Mouse (Mus musculus): Measurements from ENCODE around the gene Nebl.
"Not testable (repeated sequence)": the region's sequence is repeated elsewhere in the genome, so short reads cannot be mapped to it uniquely, and the experiment has no call there.

GRCm38 (mm10) chr2:17295257-17295656, 436.0 kb downstream of the Nebl start:
- not testable (repeated sequence) for TF ChIP-seq CTCF (IDR thresholded peaks at IDR 0.05); EP300 (IDR thresholded peaks at IDR 0.05; ENCODE audit: insufficient read depth, low read depth, low read length)

All from heart, adult 2 months (tissue).